Mouse (Mus musculus): ENCODE measurements around the gene Bcl7a. TPM values are rescaled to one million over a fixed set of nuclear protein-coding genes. Genes with fewer than 3 reads are reported as not detected.

Bcl7a gene
- polyA plus RNA-seq, 1 experiment: 23.4 TPM

DNA sequence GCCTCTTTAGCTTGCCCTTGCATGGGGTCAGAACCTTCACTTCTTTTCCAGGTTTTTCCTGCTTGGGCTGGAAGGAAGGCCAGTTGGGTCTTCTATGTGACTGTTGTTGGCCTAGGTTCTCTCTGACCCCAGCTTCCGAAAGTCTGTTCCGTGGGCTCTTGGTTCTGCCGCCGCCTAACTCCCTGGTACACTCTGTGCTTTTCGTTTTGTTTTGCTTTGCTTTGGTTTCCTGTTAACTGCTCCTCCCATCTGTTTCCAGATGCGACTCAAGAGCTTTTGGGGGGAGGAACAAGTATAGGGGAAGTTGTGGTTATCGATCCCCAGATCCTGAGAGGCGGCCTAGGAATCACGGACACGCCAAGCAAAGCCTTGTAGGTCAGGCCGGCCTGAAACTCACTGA lies 54.2 kb downstream of the Bcl7a start:
- WGBS: 41% methylated on average over 11 of the region's 11 CpGs
- H3K36me3 ChIP-seq (ENCODE audit: control insufficient read depth, insufficient read depth, low read length): no peaks in the 10 kb centered on the region
- peak; percentile 59 for DNase-seq
- TF ChIP-seq CTCF (conservative IDR thresholded peaks at IDR 0.05; ENCODE audit: insufficient read depth, insufficient read length, low read depth, low read length): no peak
- TF ChIP-seq POLR2A (IDR thresholded peaks at IDR 0.05; ENCODE audit: low read depth, low read length): no peak
- H3K27me3 ChIP-seq (replicated peaks; ENCODE audit: control insufficient read depth, insufficient read depth, low read length): no peaks in the 10 kb centered on the region
- peaks cover 22% of the 10 kb centered on the region for H3K4me1 ChIP-seq (ENCODE audit: control insufficient read depth, insufficient read depth, low read length)
- H3K27ac ChIP-seq (ENCODE audit: insufficient read depth, low read depth, low read length): peak overlapping the region; percentile 77
- peak overlapping the region; percentile 42 for H3K4me3 ChIP-seq (ENCODE audit: insufficient read depth, low read depth, low read length)

DNA sequence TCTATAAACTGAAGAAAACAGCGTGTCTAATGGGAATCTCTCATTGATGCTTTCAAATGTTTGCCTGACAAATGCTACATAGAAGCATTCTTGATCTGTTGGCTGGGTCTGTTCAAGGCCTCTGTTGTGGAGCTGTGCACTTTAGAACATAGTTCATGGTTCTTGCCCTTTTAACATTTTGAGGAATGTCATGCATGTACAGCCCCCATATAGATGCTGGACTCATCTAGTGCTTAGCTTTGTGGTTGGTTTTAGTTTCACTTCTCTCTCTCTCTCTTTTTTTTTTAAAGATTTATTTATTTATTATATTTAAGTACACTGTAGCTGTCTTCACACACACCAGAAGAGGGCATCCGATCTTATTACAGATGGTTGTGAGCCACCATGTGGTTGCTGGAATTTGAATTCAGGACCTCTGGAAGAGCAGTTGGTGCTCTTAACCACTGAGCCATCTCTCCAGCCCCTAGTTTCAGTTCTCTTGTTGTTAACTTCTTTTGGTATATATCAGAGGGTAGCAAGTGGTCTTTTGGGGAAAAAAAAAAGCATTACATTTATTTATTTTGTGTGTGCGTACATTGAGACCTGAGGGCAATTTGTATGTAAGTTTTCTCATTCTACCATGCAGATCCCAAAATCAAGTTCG lies 55.3 kb downstream of the Bcl7a start:
- no peak for DNase-seq
- Histone ChIP-seq H3K4me3 (ENCODE audit: insufficient read depth, low read depth, low read length) (no peak overlapping the region), H3K36me3 (ENCODE audit: control insufficient read depth, insufficient read depth, low read length) (no peaks in the 10 kb centered on the region), H3K27ac (ENCODE audit: insufficient read depth, low read depth, low read length) (no peak overlapping the region), H3K27me3 (replicated peaks; ENCODE audit: control insufficient read depth, insufficient read depth, low read length) (no peaks in the 10 kb centered on the region), H3K4me1 (ENCODE audit: control insufficient read depth, insufficient read depth, low read length) (peaks cover 19% of the 10 kb centered on the region)
- TF ChIP-seq CTCF (conservative IDR thresholded peaks at IDR 0.05; ENCODE audit: insufficient read depth, insufficient read length, low read depth, low read length) (no peak), POLR2A (IDR thresholded peaks at IDR 0.05; ENCODE audit: low read depth, low read length) (no peak)
- WGBS: 87% methylated on average over 4 of the region's 4 CpGs

- TF ChIP-seq POLR2A (IDR thresholded peaks at IDR 0.05; ENCODE audit: low read depth, low read length) (no peak), CTCF (conservative IDR thresholded peaks at IDR 0.05; ENCODE audit: insufficient read depth, insufficient read length, low read depth, low read length) (no peak)
- 96% methylated on average over 3 of the region's 3 CpGs for WGBS
- no peaks in the 10 kb centered on the region; the same call in 1 of the 2 replicates for H3K4me1 ChIP-seq (ENCODE audit: control insufficient read depth, insufficient read depth, low read length)
- H3K27me3 ChIP-seq (replicated peaks; ENCODE audit: control insufficient read depth, insufficient read depth, low read length): no peaks in the 10 kb centered on the region
- H3K27ac ChIP-seq (ENCODE audit: insufficient read depth, low read depth, low read length): no peak overlapping the region
- DNase-seq: no peak
- H3K4me3 ChIP-seq (ENCODE audit: insufficient read depth, low read depth, low read length): no peak overlapping the region
- no peaks in the 10 kb centered on the region for H3K36me3 ChIP-seq (ENCODE audit: control insufficient read depth, insufficient read depth, low read length)
Observed at GRCm38 (mm10) chr5:123404480-123404879, 60.8 kb downstream of the Bcl7a start.

- Histone ChIP-seq H3K36me3 (ENCODE audit: control insufficient read depth, insufficient read depth, low read length) (no peaks in the 10 kb centered on the region), H3K4me1 (ENCODE audit: control insufficient read depth, insufficient read depth, low read length) (peaks cover 1% of the 10 kb centered on the region; the same call in 1 of the 2 replicates), H3K27ac (ENCODE audit: insufficient read depth, low read depth, low read length) (no peak overlapping the region), H3K4me3 (ENCODE audit: insufficient read depth, low read depth, low read length) (no peak overlapping the region), H3K27me3 (replicated peaks; ENCODE audit: control insufficient read depth, insufficient read depth, low read length) (no peaks in the 10 kb centered on the region)
- DNase-seq: no peak
- WGBS: 73% methylated on average over 2 of the region's 2 CpGs
- TF ChIP-seq CTCF (conservative IDR thresholded peaks at IDR 0.05; ENCODE audit: insufficient read depth, insufficient read length, low read depth, low read length): no peak
- TF ChIP-seq POLR2A (IDR thresholded peaks at IDR 0.05; ENCODE audit: low read depth, low read length): no peak
Observed at GRCm38 (mm10) chr5:123406952-123407351, 63.3 kb downstream of the Bcl7a start.

DNA sequence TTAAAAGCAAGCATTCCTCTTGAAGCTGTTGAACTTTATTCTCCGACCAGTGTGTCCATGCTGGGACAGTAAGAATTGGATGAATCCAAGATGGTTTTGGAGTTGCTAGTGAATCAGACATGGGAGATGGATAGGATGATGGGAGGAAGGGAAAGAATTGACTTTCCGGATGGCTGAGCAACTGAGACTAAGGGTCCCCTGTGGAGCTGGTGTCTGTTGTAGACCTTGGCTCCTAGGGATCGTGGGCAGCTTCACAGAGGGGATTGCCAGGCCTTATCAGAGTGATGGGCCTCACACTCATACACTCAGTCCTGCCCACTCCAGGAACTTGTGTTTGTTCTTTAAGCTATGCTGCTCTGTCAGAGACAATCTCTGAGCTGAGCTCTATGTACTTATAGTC lies 64.5 kb downstream of the Bcl7a start:
- no peak for DNase-seq
- H3K36me3 ChIP-seq (ENCODE audit: control insufficient read depth, insufficient read depth, low read length): no peaks in the 10 kb centered on the region
- no peak overlapping the region for H3K4me3 ChIP-seq (ENCODE audit: insufficient read depth, low read depth, low read length)
- peaks cover 7% of the 10 kb centered on the region for H3K4me1 ChIP-seq (ENCODE audit: control insufficient read depth, insufficient read depth, low read length)
- WGBS: 67% methylated on average over 3 of the region's 3 CpGs
- TF ChIP-seq POLR2A (IDR thresholded peaks at IDR 0.05; ENCODE audit: low read depth, low read length) (no peak), CTCF (conservative IDR thresholded peaks at IDR 0.05; ENCODE audit: insufficient read depth, insufficient read length, low read depth, low read length) (no peak)
- no peaks in the 10 kb centered on the region for H3K27me3 ChIP-seq (replicated peaks; ENCODE audit: control insufficient read depth, insufficient read depth, low read length)
- H3K27ac ChIP-seq (ENCODE audit: insufficient read depth, low read depth, low read length): no peak overlapping the region

- Histone ChIP-seq H3K27me3 (replicated peaks; ENCODE audit: control insufficient read depth, insufficient read depth, low read length) (no peaks in the 10 kb centered on the region), H3K27ac (ENCODE audit: insufficient read depth, low read depth, low read length) (no peak overlapping the region), H3K4me1 (ENCODE audit: control insufficient read depth, insufficient read depth, low read length) (peaks cover 7% of the 10 kb centered on the region), H3K36me3 (ENCODE audit: control insufficient read depth, insufficient read depth, low read length) (no peaks in the 10 kb centered on the region), H3K4me3 (ENCODE audit: insufficient read depth, low read depth, low read length) (no peak overlapping the region)
- DNase-seq: no peak
- 39% methylated on average over 4 of the region's 4 CpGs for WGBS
- TF ChIP-seq CTCF (conservative IDR thresholded peaks at IDR 0.05; ENCODE audit: insufficient read depth, insufficient read length, low read depth, low read length): no peak
- no peak for TF ChIP-seq POLR2A (IDR thresholded peaks at IDR 0.05; ENCODE audit: low read depth, low read length)
Observed at GRCm38 (mm10) chr5:123412193-123412592, 68.6 kb downstream of the Bcl7a start.

- Histone ChIP-seq H3K27me3 (replicated peaks; ENCODE audit: control insufficient read depth, insufficient read depth, low read length) (no peaks in the 10 kb centered on the region), H3K27ac (ENCODE audit: insufficient read depth, low read depth, low read length) (no peak overlapping the region), H3K4me1 (ENCODE audit: control insufficient read depth, insufficient read depth, low read length) (peaks cover 7% of the 10 kb centered on the region), H3K4me3 (ENCODE audit: insufficient read depth, low read depth, low read length) (no peak overlapping the region), H3K36me3 (ENCODE audit: control insufficient read depth, insufficient read depth, low read length) (no peaks in the 10 kb centered on the region)
- TF ChIP-seq CTCF (conservative IDR thresholded peaks at IDR 0.05; ENCODE audit: insufficient read depth, insufficient read length, low read depth, low read length): no peak
- TF ChIP-seq POLR2A (IDR thresholded peaks at IDR 0.05; ENCODE audit: low read depth, low read length): no peak
- DNase-seq: no peak
- 80% methylated on average over 2 of the region's 2 CpGs for WGBS
Observed at GRCm38 (mm10) chr5:123413866-123414363, 70.3 kb downstream of the Bcl7a start.

All from kidney, adult 2 months (tissue).